Mouse (Mus musculus) liver, adult (tissue): ENCODE measurements at regions not wholly inside any gene's neighbourhood (a gene's known extent, or its start where the extent isn't known, plus 50 kb on each side); places are given as distances from the start of the nearest gene placed in this dataset.

ENCODE experiments used
- GATA4 ChIP-seq: IDR thresholded peaks from 2 replicates; pipeline ENCODE4 v1.6.1; 2014; ENCODE audit warnings: mild to moderate bottlenecking, low read length; ENCODE audit not compliant: insufficient replicate concordance

DNA sequence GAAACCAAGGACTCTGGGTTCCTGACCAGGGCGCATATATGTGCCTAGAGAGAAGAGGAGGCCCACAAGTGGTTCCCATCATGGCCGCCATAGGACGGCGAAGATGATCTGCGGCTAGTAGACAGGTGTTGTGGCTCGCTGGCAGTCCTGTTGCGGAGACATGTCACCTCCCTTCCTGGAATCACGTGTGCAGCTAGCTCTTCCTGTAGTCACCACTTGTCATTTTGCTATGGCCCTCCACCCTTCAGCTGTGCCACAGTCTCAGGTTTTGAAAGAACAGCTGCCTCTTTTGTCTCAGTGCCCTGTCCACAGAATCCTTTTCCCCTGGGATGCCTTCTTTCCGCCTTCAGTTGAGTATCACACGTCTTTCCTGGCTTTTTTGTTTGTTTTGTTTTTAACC lies 97.1 kb downstream of the Gas1 start:
- no peak for TF ChIP-seq GATA4

DNA sequence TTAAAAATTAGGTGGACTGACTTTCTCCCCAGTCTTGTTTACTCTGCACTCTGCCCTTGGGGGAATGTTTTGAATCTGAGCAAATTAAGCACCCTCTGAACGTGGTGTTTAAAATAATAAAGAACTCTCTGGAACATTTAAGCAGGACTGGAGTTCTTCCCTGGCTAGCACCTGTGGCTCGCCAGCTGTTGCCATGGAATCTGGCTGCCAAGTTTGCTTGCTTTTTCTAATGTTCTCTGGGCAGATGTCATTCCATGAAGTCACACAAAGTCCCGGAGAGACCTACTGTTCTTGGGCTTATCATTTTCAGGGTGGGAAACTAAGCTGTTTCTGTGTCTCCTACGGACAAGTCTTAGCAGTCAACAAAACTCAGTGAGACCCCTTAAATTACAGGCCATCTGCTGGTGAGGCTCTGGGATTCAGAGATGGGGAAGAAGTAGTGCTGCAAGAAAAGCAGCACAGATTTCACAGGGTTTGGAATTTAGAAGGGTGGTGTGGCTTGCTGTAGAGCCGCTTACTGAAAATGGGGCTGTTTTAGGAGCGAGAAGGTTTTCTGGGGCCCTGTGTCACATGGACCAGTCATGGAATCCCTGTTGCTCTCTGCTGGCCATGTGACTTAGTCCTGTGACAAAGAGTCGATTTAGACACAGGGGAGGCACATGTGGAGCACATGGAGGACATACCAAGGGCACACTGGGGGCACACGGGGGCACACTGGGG lies 98.7 kb downstream of the Gas1 start:
- no peak for TF ChIP-seq GATA4

DNA sequence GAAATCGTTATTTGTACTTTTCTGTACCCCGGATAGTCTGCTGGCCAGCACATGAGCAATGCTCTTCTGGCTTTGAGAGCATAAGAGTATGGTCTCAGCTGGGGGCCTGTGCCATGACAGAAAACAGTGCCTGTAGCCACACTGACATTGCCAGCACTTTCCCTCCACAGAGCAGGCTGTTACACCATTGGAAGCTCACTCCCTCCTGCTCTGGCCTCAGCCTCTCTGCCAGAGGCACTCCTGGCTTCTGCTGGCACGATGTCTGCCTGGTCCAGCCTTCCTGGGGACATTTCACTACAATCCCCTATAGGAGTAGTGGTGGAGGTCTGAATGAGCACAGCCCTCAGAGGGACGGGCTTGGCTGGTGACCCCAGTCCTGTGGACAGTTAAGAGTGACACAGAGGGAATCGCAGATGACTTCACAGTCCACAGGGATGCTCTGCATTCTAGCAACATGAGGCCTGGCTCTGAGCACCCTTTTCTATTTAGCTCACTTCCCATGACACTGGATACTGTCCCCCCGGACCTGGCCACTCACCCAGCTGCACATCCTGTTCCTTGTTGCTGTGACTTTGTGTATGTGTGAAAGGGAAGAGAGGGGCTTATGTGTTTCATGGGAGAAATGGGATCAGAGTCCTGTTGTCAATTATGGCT lies 100.9 kb downstream of the Gas1 start:
- TF ChIP-seq GATA4, result no peak

DNA sequence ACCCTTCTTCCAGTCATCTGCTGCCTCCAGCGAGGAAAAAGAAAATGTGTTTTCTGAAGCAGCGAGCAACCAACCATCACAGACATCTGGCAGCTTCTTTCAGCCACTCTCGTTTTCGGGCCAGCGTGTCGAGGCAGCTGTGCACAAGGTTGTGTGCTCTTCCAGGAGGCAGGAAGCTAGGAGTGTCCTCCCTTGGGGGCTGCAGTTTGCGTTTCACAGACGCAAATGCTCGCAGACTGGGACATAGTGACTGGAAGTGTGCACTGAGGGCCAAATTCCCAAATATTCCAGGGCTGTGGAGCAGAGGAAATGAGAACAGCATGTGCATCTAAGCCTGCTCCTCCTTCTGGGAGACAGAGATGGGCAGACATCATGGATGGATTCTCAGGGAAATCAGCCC lies 105.6 kb downstream of the Gas1 start:
- no peak for TF ChIP-seq GATA4

DNA sequence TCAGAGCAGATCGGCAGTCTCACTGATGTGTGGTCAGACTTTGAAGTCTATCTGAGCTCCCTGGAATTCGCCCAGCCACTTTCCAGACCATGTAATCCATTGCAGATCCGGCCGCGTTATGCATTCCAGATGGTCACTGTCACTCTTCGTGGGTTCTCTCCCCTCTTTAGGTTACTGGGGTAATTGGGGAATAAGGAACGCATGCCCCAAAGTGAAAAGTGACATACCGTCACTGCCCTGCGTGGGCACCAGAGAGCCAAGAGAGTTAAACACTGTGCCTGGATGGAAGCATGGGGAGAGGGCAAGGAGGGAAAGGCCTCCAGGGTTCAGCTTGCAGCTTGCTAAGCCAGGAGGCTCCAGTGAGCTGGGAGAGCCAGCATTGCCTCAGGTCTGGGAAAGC lies 108.0 kb downstream of the Gas1 start:
- TF ChIP-seq GATA4, result no peak

DNA sequence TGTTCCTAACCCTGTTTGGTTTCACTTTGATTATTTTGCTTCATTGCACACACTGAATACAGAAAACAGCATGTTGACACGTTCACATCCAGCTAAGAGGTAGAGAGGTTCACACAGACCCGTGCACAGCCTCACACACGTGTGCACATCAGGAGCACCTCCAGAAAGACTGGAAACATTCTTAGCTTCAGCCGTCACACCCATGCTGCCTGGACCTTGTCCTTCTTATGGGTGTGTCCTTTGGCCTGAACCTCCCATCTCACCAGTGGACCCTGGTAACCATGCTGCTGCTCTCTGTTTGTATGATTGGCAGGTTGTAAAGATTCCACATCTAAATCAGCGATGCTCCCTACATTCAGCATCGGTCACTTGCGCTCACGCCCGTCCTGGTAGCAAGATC lies 109.8 kb downstream of the Gas1 start:
- TF ChIP-seq GATA4, result no peak

DNA sequence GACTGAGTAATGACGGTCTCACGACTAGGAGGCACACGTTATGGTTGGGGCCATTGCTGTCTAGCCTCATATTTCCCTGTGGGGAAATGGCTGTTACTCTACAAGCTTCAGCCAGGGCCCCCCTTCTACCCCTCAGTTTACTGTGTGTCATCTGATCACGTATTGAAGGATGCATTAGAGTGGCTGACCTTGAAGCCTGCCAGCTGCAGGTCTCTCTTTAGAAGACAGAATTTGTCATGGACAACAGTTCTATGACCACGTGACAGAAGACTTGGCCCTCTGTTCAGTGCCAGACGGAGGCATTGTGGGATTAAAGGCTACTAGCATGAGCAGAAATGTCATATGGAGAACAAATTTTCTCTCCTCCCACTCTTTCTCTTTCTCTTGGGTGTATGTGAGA lies 115.6 kb downstream of the Gas1 start:
- no peak for TF ChIP-seq GATA4

DNA sequence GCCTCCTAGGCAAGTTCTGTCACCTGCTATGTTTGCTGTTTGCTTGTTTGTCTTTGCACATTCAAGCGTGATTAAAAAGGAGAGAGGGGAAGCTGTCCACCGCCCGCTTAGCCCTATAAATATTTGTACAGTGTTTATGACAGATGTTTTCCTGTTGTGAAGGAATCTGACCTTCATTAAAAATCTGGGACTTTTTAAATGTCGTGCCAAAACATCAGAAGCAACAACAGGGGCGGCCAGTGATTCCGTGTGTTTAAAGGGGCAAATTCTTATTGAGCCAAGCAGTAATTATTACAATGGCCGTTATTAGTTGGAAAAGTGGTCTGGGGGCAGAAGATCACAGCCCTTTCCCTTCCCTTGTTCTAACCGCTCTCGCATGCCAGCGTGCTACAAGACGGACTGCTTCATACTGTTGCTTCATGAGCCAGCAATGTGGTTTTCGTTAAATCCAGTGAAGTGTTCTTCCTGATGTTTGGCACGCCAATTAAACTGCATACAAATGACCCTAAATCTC lies 119.3 kb downstream of the Gas1 start:
- no peak for TF ChIP-seq GATA4

DNA sequence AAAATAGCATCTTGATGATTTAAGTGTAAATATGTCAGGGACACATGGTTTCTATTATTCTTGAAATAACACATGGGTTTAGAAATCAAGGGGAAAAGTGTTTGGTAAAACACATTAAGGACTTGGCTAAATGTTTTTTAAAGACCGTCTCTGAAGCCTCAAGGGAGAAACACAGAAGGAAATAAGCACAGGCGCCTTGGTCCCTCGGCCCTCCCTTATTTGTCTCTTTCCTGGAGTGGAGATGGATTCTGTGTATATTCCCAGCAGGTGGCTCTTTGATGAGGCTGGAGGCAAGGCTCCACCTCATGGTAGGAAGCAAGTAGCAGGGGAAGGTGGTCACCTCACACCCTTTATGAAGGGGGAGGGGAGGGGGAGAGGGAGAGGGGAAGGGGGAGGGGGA lies 122.6 kb downstream of the Gas1 start:
- TF ChIP-seq GATA4, result no peak

DNA sequence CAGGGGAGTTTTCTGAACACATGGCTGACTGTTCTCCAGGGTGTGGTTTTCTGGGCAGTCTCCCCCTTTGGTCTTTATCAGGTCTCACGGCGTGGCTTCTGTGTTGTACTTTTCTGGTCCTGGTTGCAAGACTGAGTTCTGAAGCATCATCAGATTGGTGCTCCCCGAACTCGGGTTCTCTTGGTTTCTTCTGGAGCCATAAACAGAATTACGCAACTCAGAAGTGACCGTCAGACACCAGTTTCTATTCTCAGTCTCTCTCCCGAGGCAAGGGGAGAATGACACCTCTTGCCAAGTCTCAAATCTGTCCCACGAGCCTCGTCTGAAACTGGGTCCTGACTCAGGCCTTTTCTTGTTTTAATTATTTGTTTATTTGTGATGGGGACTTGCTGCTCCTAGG lies 123.1 kb downstream of the Gas1 start:
- no peak for TF ChIP-seq GATA4

DNA sequence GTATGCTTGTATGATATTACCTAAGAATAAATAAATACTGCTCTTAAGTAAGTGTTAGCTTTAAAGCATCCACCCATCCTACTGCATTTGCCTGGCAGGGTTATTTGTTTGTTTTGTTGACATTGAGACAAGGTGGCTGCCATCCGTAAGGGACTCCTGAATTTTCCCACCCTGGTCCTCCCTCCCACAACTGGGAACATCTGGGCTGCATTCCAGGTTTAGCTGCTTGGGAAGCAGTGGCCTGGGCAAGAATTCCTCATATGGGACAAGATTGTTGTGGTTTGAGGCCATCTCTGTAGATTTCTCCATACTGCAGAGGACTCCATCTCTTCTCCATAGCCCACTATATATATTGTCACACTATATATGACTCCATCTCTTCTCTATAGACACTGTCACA lies 125.3 kb downstream of the Gas1 start:
- TF ChIP-seq GATA4, result no peak

DNA sequence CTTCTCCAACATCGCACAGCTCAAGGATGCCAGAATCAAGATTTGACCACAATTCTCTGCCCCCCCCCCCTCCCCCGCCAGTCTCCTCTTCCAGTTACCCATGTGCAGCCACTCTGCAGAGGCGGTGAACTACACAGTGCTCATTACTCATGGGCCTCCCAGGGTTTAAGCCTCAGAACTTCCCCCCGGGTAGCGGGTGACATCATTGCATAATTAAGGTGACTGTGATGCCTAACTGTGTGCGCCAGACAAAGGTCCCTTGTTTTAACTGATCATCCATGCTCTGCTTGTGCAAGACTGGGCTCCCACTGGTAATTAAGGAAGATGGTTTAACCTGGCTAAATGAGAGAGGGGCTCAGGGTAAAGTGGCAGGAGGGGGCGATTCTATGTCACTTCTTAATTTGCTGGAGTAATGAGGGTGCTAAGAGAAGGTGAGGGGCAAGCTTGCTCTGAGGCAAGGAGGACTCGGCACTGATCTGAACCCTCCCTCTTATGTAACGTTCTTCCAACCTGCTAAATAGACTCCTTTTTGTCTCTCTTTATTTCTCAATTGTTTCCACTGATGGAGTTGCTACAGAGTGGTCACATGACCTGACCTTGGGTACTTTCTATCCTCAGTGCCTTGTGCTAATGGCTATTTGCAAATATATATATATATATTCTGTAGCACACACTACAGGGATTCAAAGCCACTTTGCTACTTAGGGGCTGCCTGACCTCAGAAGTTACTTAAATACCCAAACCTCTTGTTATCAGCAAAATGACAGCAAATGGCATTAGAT lies 126.2 kb downstream of the Gas1 start:
- no peak for TF ChIP-seq GATA4

DNA sequence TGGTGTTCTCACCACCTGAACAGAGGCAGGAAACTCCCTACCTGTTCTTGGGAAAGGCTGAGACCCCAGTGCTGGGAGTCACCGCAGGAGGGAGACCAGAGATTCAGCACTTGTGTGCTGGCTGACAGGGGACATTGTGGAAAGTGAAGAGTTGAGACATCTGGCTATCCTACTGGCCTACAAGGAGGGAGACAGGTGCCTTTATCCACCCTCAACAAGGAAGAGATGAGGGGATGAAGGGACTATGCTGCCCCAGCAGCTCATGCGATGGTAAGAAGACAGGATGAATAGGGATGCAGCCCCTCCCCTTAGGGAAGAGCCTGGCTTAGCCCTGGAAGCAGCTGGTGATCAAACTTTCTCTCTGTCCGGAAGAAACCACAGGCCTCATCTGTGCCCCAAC lies 127.5 kb downstream of the Gas1 start:
- TF ChIP-seq GATA4, result no peak

DNA sequence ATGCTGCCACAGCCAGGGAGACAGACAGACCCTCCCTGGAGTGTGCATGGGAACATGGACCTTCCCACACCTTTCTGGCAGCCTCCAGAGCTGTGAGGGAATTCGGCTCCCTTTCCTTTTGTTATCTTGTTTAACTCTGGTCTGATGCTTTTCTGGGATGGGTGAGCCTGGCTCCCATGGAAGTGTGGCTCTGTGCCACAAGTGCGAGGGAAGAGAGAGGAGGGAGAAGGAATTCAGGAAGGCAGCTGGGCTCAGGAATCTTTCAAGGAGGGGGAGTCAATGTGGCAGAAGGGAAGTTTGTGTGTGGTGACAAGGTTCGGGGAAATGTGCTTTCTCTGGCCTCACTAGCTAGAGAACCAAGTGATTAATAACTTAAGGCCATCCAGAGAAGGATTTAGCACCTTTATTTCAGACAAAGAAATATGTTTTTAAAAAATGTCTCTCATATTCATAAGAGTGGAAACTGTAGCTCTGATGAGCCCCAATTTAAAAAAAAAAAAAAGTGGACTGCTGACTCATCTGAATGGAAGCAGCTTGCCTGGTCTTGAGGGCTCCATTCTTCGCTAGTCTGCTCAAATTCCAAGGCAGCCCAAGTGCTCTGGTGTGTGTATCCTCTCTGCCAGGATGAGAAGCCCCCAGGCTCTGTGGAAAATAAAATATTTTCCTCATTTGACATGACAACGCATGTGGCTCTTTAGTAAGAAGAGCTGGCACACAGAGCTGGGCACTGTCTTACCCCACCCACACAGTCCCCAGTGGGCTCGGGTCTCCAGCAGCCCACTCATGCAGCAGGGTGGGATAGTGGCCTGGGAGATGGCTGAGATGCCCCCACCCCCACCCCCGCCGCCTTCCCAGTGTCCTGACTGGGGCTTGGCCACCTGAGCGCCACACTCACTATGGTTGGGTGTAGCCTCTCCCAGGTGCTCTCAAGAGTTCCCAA lies 129.1 kb downstream of the Gas1 start:
- TF ChIP-seq GATA4, result no peak

DNA sequence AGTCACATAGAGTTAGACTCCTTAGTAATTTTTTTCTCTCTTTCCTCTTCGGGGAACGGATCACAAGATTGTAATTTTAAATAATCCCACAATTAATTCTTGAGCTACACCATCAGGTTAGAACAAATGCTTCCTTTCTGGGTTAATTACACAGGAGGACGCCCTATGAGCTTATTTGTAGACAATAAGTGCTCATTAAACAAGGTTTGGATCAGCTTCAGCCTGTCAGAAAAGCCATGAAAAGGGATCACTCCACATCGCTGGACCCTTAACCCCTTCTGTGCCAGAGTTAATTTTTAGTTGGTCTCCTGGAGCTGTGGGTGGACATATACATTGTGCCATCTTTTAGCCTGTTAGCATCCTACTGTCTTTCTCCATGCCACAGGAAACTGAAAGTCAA lies 131.4 kb downstream of the Gas1 start:
- no peak for TF ChIP-seq GATA4
